Mouse (Mus musculus) cerebellum, postnatal 4 days (tissue): ENCODE data around the gene Sned1.
"Not testable (repeated sequence)": the region's sequence is repeated elsewhere in the genome, so short reads cannot be mapped to it uniquely, and the experiment has no call there.

ENCODE experiments used
- DNase-seq, 2 experiments: peaks; one replicate each; pipeline ENCODE4 v3.0.0; 2022; ENCODE audit warnings: low spot score in 2 of 2, mixed read lengths in 1 of 2

The Sned1 gene

GRCm38 (mm10) chr1:93229221-93229620 lies 6.4 kb upstream of the Sned1 start:
- DNase-seq = no peak

GRCm38 (mm10) chr1:93229626-93230025 lies 6.0 kb upstream of the Sned1 start:
- no peak for DNase-seq

- DNase-seq = peak in 1 of 2 experiments; percentile 45
Measured at GRCm38 (mm10) chr1:93236545-93236924, 894 bp downstream of the Sned1 start.

- DNase-seq = no peak
Measured at GRCm38 (mm10) chr1:93237676-93238075, 2.0 kb downstream of the Sned1 start.

- DNase-seq = no peak
Measured at GRCm38 (mm10) chr1:93238201-93238600, 2.6 kb downstream of the Sned1 start.

- no peak for DNase-seq
Measured at GRCm38 (mm10) chr1:93245936-93246335, 10.3 kb downstream of the Sned1 start.

- no peak for DNase-seq
Measured at GRCm38 (mm10) chr1:93252586-93252985, 16.9 kb downstream of the Sned1 start.

- no peak for DNase-seq
Measured at GRCm38 (mm10) chr1:93255761-93256160, 20.1 kb downstream of the Sned1 start.

- no peak for DNase-seq
Measured at GRCm38 (mm10) chr1:93257560-93257959, 21.9 kb downstream of the Sned1 start.

- DNase-seq = peak in 1 of 2 experiments; percentile 4
Measured at GRCm38 (mm10) chr1:93267207-93267606, 31.6 kb downstream of the Sned1 start.

GRCm38 (mm10) chr1:93268246-93268645 lies 32.6 kb downstream of the Sned1 start:
- DNase-seq = no peak

GRCm38 (mm10) chr1:93270516-93271240 lies 35.0 kb downstream of the Sned1 start:
- peak in 1 of 2 experiments; percentile 14 for DNase-seq

GRCm38 (mm10) chr1:93271751-93272150 lies 36.1 kb downstream of the Sned1 start:
- peak in 1 of 2 experiments; percentile 6 for DNase-seq

GRCm38 (mm10) chr1:93272409-93272821 lies 36.8 kb downstream of the Sned1 start:
- peak in 1 of 2 experiments; percentile 18 for DNase-seq

- no peak for DNase-seq
Measured at GRCm38 (mm10) chr1:93275561-93275960, 39.9 kb downstream of the Sned1 start.

- DNase-seq = no peak
Measured at GRCm38 (mm10) chr1:93277041-93277440, 41.4 kb downstream of the Sned1 start.

GRCm38 (mm10) chr1:93289678-93290214 lies 54.1 kb downstream of the Sned1 start:
- no peak for DNase-seq

- DNase-seq = no peak
Measured at GRCm38 (mm10) chr1:93290956-93291355, 55.3 kb downstream of the Sned1 start.

GRCm38 (mm10) chr1:93291591-93291990 lies 56.0 kb downstream of the Sned1 start:
- no peak for DNase-seq

GRCm38 (mm10) chr1:93292006-93292405 lies 56.4 kb downstream of the Sned1 start:
- no peak for DNase-seq

- not testable (repeated sequence) for DNase-seq
Measured at GRCm38 (mm10) chr1:93294491-93294890, 58.9 kb downstream of the Sned1 start.

GRCm38 (mm10) chr1:93299791-93300190 lies 64.2 kb downstream of the Sned1 start:
- no peak for DNase-seq

- DNase-seq = no peak
Measured at GRCm38 (mm10) chr1:93300578-93300977, 64.9 kb downstream of the Sned1 start.
